Mouse (Mus musculus) heart, embryonic 11.5 days (tissue): ENCODE results near the gene Dhx35. TPM values are rescaled to one million over a fixed set of nuclear protein-coding genes. Genes with fewer than 3 reads are reported as not detected.
A peak's percentile ranks its signal among the peaks of the same experiment; 100 is the strongest.

ENCODE experiments used
- ATAC-seq: fragments of 200-750 bp; cut with Nextera tagmentation; replicated peaks from 2 replicates; pipeline ENCODE4 v1.8.0; 2017; ENCODE audit warnings: moderate library complexity; ENCODE audit not compliant: insufficient number of reproducible peaks, low FRiP score, low TSS enrichment
- H3K27ac ChIP-seq: fragments of 300-500 bp; sonication (generic); 2 replicates; pipeline ENCODE4 v1.5.1; 2014; ENCODE audit warnings: mild to moderate bottlenecking, low read depth, low read length
- H3K27me3 ChIP-seq: fragments of 300-500 bp; sonication (generic); 2 replicates; pipeline ENCODE4 v1.6.1; 2014; ENCODE audit warnings: mild to moderate bottlenecking, low read length, mixed read lengths; ENCODE audit not compliant: control insufficient read depth, insufficient read depth
- H3K36me3 ChIP-seq: fragments of 300-500 bp; sonication (generic); 2 replicates; pipeline ENCODE4 v1.6.1; 2014; ENCODE audit warnings: mild to moderate bottlenecking, low read length, moderate library complexity, mixed read lengths; ENCODE audit not compliant: control insufficient read depth, insufficient read depth
- H3K4me1 ChIP-seq: fragments of 300-500 bp; sonication (generic); 2 replicates; pipeline ENCODE4 v1.6.1; 2014; ENCODE audit warnings: low read length; ENCODE audit not compliant: control insufficient read depth, insufficient read depth
- H3K4me2 ChIP-seq: fragments of 300-500 bp; sonication (generic); 2 replicates; pipeline ENCODE4 v1.6.1; 2014; ENCODE audit warnings: mild to moderate bottlenecking, moderate library complexity
- H3K4me3 ChIP-seq: fragments of 300-500 bp; sonication (generic); 2 replicates; pipeline ENCODE4 v1.5.1; 2014; ENCODE audit warnings: low read depth, low read length
- H3K9ac ChIP-seq: fragments of 300-500 bp; sonication (generic); 2 replicates; pipeline ENCODE4 v1.6.1; 2014; ENCODE audit warnings: mild to moderate bottlenecking, low read depth, low read length, moderate library complexity
- H3K9me3 ChIP-seq: fragments of 300-500 bp; sonication (generic); replicated peaks from 2 replicates; pipeline ENCODE4 v1.6.1; 2016; ENCODE audit warnings: low read length; ENCODE audit not compliant: control insufficient read depth
- WGBS: fragments of 180-500 bp; shearing (Covaris S2); extraction: QIAGEN DNeasy Blood & Tissue Kit; methylation state at CpG from one replicate; pipeline ENCODE4 v1.1.7; 2014; ENCODE audit not compliant: insufficient replicate concordance; 5-methylcytosine and 5-hydroxymethylcytosine counted together
- polyA plus RNA-seq: library from polyadenylated mRNA; unstranded; fragments of >200 nt; fragmentation: Nextera tagmentation; extraction: Ambion mirVana; gene quantifications from 2 replicates; pipeline ENCODE4 v1.2.1, GENCODE M21; 2014

Dhx35 gene
- polyA plus RNA-seq, 1 experiment from 2014 or later: 15.3 TPM

- Histone ChIP-seq H3K4me1 (peaks cover 48% of the 10 kb centered on the region), H3K4me2 (peak overlapping the region; percentile 90), H3K36me3 (no peaks in the 10 kb centered on the region), H3K9ac (peak overlapping the region; percentile 56), H3K27ac (no peak overlapping the region), H3K27me3 (no peaks in the 10 kb centered on the region), H3K4me3 (peak overlapping the region; percentile 84), H3K9me3 (no peaks in the 10 kb centered on the region)
- 32% methylated on average over 13 of the region's 13 CpGs for WGBS
- no peak for ATAC-seq
These were observed 24.4 kb upstream of the Dhx35 start for GRCm38 (mm10) chr2:158770126-158770757.

- Histone ChIP-seq H3K4me3 (no peak overlapping the region; the same call in 1 of the 2 replicates), H3K36me3 (no peaks in the 10 kb centered on the region), H3K9me3 (no peaks in the 10 kb centered on the region), H3K27ac (peak overlapping the region; percentile 13; the same call in 1 of the 2 replicates), H3K4me2 (peak overlapping the region; percentile 90), H3K4me1 (peaks cover 52% of the 10 kb centered on the region), H3K9ac (0 out of 2 replicates have a peak overlapping the region, but pooled peaks have one; percentile 30), H3K27me3 (no peaks in the 10 kb centered on the region)
- WGBS: 39% methylated on average over 11 of the region's 11 CpGs
- no peak for ATAC-seq
These were observed 23.4 kb upstream of the Dhx35 start for GRCm38 (mm10) chr2:158771066-158771763.

- Histone ChIP-seq H3K4me1 (peaks cover 64% of the 10 kb centered on the region), H3K27ac (no peak overlapping the region), H3K4me2 (no peak overlapping the region), H3K9me3 (no peaks in the 10 kb centered on the region), H3K9ac (no peak overlapping the region), H3K27me3 (no peaks in the 10 kb centered on the region), H3K4me3 (no peak overlapping the region), H3K36me3 (no peaks in the 10 kb centered on the region)
- 78% methylated on average over 13 of the region's 13 CpGs for WGBS
- ATAC-seq: no peak
These were observed 21.8 kb upstream of the Dhx35 start for GRCm38 (mm10) chr2:158772808-158773207.

GRCm38 (mm10) chr2:158774886-158775285, 19.7 kb upstream of the Dhx35 start:
- Histone ChIP-seq H3K9ac (no peak overlapping the region; the same call in 1 of the 2 replicates), H3K4me3 (no peak overlapping the region), H3K4me1 (peaks cover 59% of the 10 kb centered on the region), H3K27me3 (no peaks in the 10 kb centered on the region), H3K4me2 (peak overlapping the region; percentile 23), H3K9me3 (no peaks in the 10 kb centered on the region), H3K27ac (0 out of 2 replicates have a peak overlapping the region, but pooled peaks have one; percentile 7), H3K36me3 (peaks cover 2% of the 10 kb centered on the region; the same call in 1 of the 2 replicates)
- WGBS: 42% methylated on average over 8 of the region's 8 CpGs
- ATAC-seq: no peak

- 0 out of 2 replicates have a peak overlapping the region, but pooled peaks have one; percentile 14 for H3K4me2 ChIP-seq
- no peak overlapping the region for H3K9ac ChIP-seq
- WGBS: 86% methylated on average over 4 of the region's 4 CpGs
- no peaks in the 10 kb centered on the region for H3K27me3 ChIP-seq
- H3K4me3 ChIP-seq: no peak overlapping the region
- no peak for ATAC-seq
- peaks cover 12% of the 10 kb centered on the region for H3K36me3 ChIP-seq
- peaks cover 41% of the 10 kb centered on the region for H3K4me1 ChIP-seq
- H3K9me3 ChIP-seq: no peaks in the 10 kb centered on the region
- peak overlapping the region; percentile 17; the same call in 1 of the 2 replicates for H3K27ac ChIP-seq
These were observed 17.9 kb upstream of the Dhx35 start for GRCm38 (mm10) chr2:158776716-158777115.

- H3K4me1 ChIP-seq: peaks cover 35% of the 10 kb centered on the region
- peak overlapping the region; percentile 14; the same call in 1 of the 2 replicates for H3K4me2 ChIP-seq
- peaks cover 12% of the 10 kb centered on the region for H3K36me3 ChIP-seq
- 0 out of 2 replicates have a peak overlapping the region, but pooled peaks have one; percentile 17 for H3K27ac ChIP-seq
- no peak overlapping the region for H3K4me3 ChIP-seq
- H3K27me3 ChIP-seq: no peaks in the 10 kb centered on the region
- 21% methylated on average over 6 of the region's 6 CpGs for WGBS
- H3K9me3 ChIP-seq: no peaks in the 10 kb centered on the region
- H3K9ac ChIP-seq: no peak overlapping the region
- no peak for ATAC-seq
These were observed 17.1 kb upstream of the Dhx35 start for GRCm38 (mm10) chr2:158777490-158777889.

GRCm38 (mm10) chr2:158778349-158778748, 16.3 kb upstream of the Dhx35 start:
- H3K4me3 ChIP-seq: no peak overlapping the region
- H3K27me3 ChIP-seq: no peaks in the 10 kb centered on the region
- H3K4me2 ChIP-seq: no peak overlapping the region
- peaks cover 12% of the 10 kb centered on the region for H3K36me3 ChIP-seq
- 50% methylated on average over 7 of the region's 7 CpGs for WGBS
- no peak for ATAC-seq
- no peak overlapping the region for H3K9ac ChIP-seq
- no peak overlapping the region for H3K27ac ChIP-seq
- H3K4me1 ChIP-seq: peaks cover 32% of the 10 kb centered on the region
- H3K9me3 ChIP-seq: no peaks in the 10 kb centered on the region

GRCm38 (mm10) chr2:158781126-158781525, 13.5 kb upstream of the Dhx35 start:
- H3K4me3 ChIP-seq: no peak overlapping the region
- H3K9ac ChIP-seq: no peak overlapping the region
- H3K4me2 ChIP-seq: no peak overlapping the region
- no peaks in the 10 kb centered on the region for H3K9me3 ChIP-seq
- no peak overlapping the region for H3K27ac ChIP-seq
- no peaks in the 10 kb centered on the region for H3K27me3 ChIP-seq
- H3K4me1 ChIP-seq: peaks cover 19% of the 10 kb centered on the region
- peaks cover 28% of the 10 kb centered on the region for H3K36me3 ChIP-seq
- 91% methylated on average over 7 of the region's 7 CpGs for WGBS
- ATAC-seq: no peak
